Mouse (Mus musculus) liver, embryonic 14.5 days (tissue): ENCODE data around the gene Atg13.

ENCODE experiments used
- CTCF ChIP-seq: IDR thresholded peaks from 2 replicates; pipeline ENCODE4 v1.5.1; 2016; ENCODE audit warnings: antibody characterized with exemption, low read depth, control low read depth
- EP300 ChIP-seq: IDR thresholded peaks from 2 replicates; pipeline ENCODE4 v1.6.1; 2016; ENCODE audit warnings: antibody characterized with exemption, low read depth

- TF ChIP-seq CTCF (no peak), EP300 (no peak)
These were observed 26.5 kb downstream of the Atg13 start for GRCm38 (mm10) chr2:91683919-91684318.
